ENCODE assay signal across 21 mouse cellular contexts in genomic region chr12:14515588-14515987, GRCm38 (mm10).
A peak's percentile ranks its signal among the peaks of the same experiment; 100 is the strongest.
DNase-seq lines count a peak whose midpoint lies in the region.
"Had no signal": no experiment of that assay in that cellular context is flagged by ENCODE, and none has a peak within 500 bp of the region (broad histone marks: within the 10 kb centered on the region; RNA-seq: fewer than 3 reads in every experiment).

No protein-coding gene starts in this region.

- peak; percentile 14 for DNase-seq in layer of hippocampus, adult 11-12 months (ENCODE audit: low spot score)
- no peak for DNase-seq in layer of hippocampus, postnatal 14 days (ENCODE audit: low spot score in 2 of 2)
- peak; percentile 12 to 33 for DNase-seq in left cerebral cortex, postnatal 14 days (ENCODE audit: low spot score in 2 of 2)
- no peak for DNase-seq in left cerebral cortex, postnatal 4 days
- DNase-seq in brain, adult 2 months (ENCODE audit: low read depth, low spot score): peak; percentile 58
- DNase-seq in left cerebral cortex, postnatal 36 days (ENCODE audit: low spot score in 2 of 2): peak; percentile 10
- no peak for DNase-seq in hindbrain, embryonic 10.5 days (ENCODE audit: low spot score)
- no peak for DNase-seq in adrenal gland, postnatal 10 days
- DNase-seq: adrenal gland, adult 8-10 months; cerebellum, adult 11-12 months; cerebellum, adult 9-10 months; cerebellum, postnatal 25 days; forebrain, postnatal 0 days; gastrocnemius, postnatal 14 days; heart, adult 2 months; heart, postnatal 14 days had no signal

- no peaks in the 10 kb centered on the region for H3K27me3 ChIP-seq in hindbrain, embryonic 10.5 days (ENCODE audit: insufficient read depth, poor library complexity, severe bottlenecking)
- H3K27me3 ChIP-seq: forebrain, embryonic 13.5 days; heart, embryonic 15.5 days; hindbrain, embryonic 15.5 days had no signal

- no peaks in the 10 kb centered on the region for H3K4me1 ChIP-seq in hindbrain, embryonic 10.5 days (replicated peaks)
- H3K4me1 ChIP-seq: embryonic facial prominence, embryonic 10.5 days; forebrain, embryonic 13.5 days; heart, embryonic 15.5 days; hindbrain, embryonic 15.5 days had no signal

- no peaks in the 10 kb centered on the region for H3K9me3 ChIP-seq in hindbrain, embryonic 10.5 days
- H3K9me3 ChIP-seq: embryonic facial prominence, embryonic 10.5 days; forebrain, embryonic 13.5 days; G1E; heart, embryonic 15.5 days; hindbrain, embryonic 15.5 days had no signal

- no peak overlapping the region for H3K4me3 ChIP-seq in hindbrain, embryonic 10.5 days
- H3K4me3 ChIP-seq: embryonic facial prominence, embryonic 10.5 days; forebrain, embryonic 13.5 days; heart, adult 2 months; heart, embryonic 15.5 days; hindbrain, embryonic 15.5 days had no signal

- intact Hi-C loops in left cerebral cortex, postnatal 14 days (cut with DNase I): no loop called here
- intact Hi-C loops in left cerebral cortex, postnatal 4 days (cut with DNase I): no loop called here
- intact Hi-C loops in left cerebral cortex, postnatal 36 days (cut with DNase I): no loop called here

- no peak overlapping the region for H3K27ac ChIP-seq in hindbrain, embryonic 10.5 days
- H3K27ac ChIP-seq: embryonic facial prominence, embryonic 10.5 days; forebrain, embryonic 13.5 days; heart, adult 2 months; heart, embryonic 15.5 days; hindbrain, embryonic 15.5 days had no signal

- no peaks in the 10 kb centered on the region for H3K36me3 ChIP-seq in hindbrain, embryonic 10.5 days
- H3K36me3 ChIP-seq: embryonic facial prominence, embryonic 10.5 days; G1E; heart, embryonic 15.5 days; hindbrain, embryonic 15.5 days had no signal

- WGBS in hindbrain, embryonic 10.5 days: 85% methylated on average over 6 of the region's 6 CpGs

Comparison
In these comparisons a context has a peak if more than half of its experiments do, and no peak if none do; other contexts are left out.
1. DNase-seq: peak in layer of hippocampus, adult 11-12 months (single experiment), left cerebral cortex, postnatal 14 days (2 of 2), brain, adult 2 months (single experiment) and left cerebral cortex, postnatal 36 days (2 of 2); none in layer of hippocampus, postnatal 14 days (0 of 2), left cerebral cortex, postnatal 4 days (single experiment), hindbrain, embryonic 10.5 days (single experiment) and adrenal gland, postnatal 10 days (single experiment).